Mouse (Mus musculus) erythroblast, embryonic 14.5 days (primary cell): ENCODE results near the gene Lingo4.

Experiments used
- GATA1 ChIP-seq: IDR thresholded peaks from 2 replicates; pipeline ENCODE4 v1.6.1; 2012; ENCODE audit warnings: low read length, inconsistent platforms, mixed read lengths
- TAL1 ChIP-seq: IDR thresholded peaks from 3 replicates; pipeline ENCODE4 v1.6.1; 2012; ENCODE audit warnings: low read length, inconsistent platforms, mixed read lengths

DNA sequence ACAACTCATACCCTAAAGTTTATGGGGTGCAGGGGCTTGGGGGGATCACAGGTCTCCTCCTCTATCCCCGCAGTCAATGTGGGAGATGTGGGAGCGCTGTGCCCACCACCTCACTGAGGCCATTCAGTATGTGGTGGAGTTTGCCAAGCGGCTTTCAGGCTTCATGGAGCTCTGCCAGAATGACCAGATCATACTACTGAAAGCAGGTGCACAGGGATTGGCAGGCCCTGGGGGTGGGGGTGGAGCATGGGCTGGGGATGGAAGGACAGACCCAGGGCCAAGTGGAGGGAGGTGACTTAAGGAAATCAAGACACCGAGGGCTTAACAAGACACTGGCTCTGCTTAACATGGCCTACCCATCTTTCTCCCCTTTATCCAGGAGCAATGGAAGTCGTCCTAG lies 7.3 kb upstream of the Lingo4 start:
- TF ChIP-seq GATA1: no peak
- TF ChIP-seq TAL1: no peak
